Comparison of ENCODE assay signal across 8 mouse cellular contexts in the genomic region with DNA sequence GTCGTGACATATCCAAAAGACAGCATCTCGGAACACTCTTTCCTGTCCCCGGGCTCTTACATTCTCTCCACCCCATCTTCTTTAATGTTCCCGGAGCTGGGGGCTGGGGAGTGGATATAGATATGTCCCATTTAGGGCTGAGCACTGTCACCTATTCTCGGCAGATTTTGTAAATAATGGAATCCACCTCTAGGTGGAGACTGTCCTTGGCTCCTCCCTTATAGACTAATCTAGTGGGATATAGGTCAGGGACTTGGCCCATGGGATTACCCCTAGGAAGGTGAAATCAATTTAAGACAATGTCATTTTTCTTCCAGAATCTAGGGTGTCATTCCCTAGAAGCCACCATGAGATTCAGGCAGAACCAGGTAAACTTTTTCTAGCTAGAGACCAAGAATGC. TPM values are rescaled to one million over a fixed set of nuclear protein-coding genes. Genes with fewer than 3 reads are reported as not detected.
A peak's percentile ranks its signal among the peaks of the same experiment; 100 is the strongest.
DNase-seq lines count a peak whose midpoint lies in the region; ATAC-seq and TF ChIP-seq lines count a peak whose summit lies in the region.

No protein-coding gene starts in this region.

- TF ChIP-seq POLR2A in CH12.LX (IDR thresholded peaks at IDR 0.05; ENCODE audit: low read depth, low read length), result no peak

- peak; percentile 45 for TF ChIP-seq CTCF in gastrocnemius, adult 2 months (IDR thresholded peaks at IDR 0.05)
- peak in 1 of 2 experiments; percentile 40; a peak in 2 of 4 replicates for TF ChIP-seq CTCF in CH12.LX (conservative IDR thresholded peaks at IDR 0.05 in 1 of 2, IDR thresholded peaks at IDR 0.05 in 1 of 2; ENCODE audit: low read depth in 2 of 2, low read length in 2 of 2)

- intact Hi-C loops in gastrocnemius, adult 2 months (cut with DNase I), result no loop called here
- intact Hi-C loops in left cerebral cortex, postnatal 4 days (cut with DNase I), result loop anchor here (10.0 kb wide), 1 partner anchor 55 kb away; no protein-coding TSS in a partner anchor

- peaks cover 0 to 15% of the 10 kb centered on the region in 2 experiments for H3K36me3 ChIP-seq in CH12.LX (replicated peaks in 1 of 2; ENCODE audit: control insufficient read depth in 1 of 2, insufficient read depth in 1 of 2, low read length in 1 of 2)
- no peaks in the 10 kb centered on the region for H3K36me3 ChIP-seq in embryonic facial prominence, embryonic 12.5 days
- peaks cover under 1% of the 10 kb centered on the region; the same call in 1 of the 2 replicates for H3K36me3 ChIP-seq in limb, embryonic 12.5 days

- H3K4me1 ChIP-seq in CH12.LX (ENCODE audit: control insufficient read depth in 1 of 2, insufficient read depth in 2 of 2), result peaks cover 7 to 49% of the 10 kb centered on the region in 2 experiments
- peaks cover 22% of the 10 kb centered on the region for H3K4me1 ChIP-seq in embryonic facial prominence, embryonic 12.5 days
- peaks cover 30% of the 10 kb centered on the region for H3K4me1 ChIP-seq in limb, embryonic 12.5 days (replicated peaks)

- H3K4me3 ChIP-seq in gastrocnemius, adult 2 months, result peak overlapping the region; percentile 79
- H3K4me3 ChIP-seq in CH12.LX (replicated peaks in 1 of 3; ENCODE audit: low read depth in 2 of 3, low read length in 2 of 3, poor library complexity in 1 of 3), result peak overlapping the region; percentile 80 to 88 (median 88)
- peak overlapping the region; percentile 78 for H3K4me3 ChIP-seq in embryonic facial prominence, embryonic 12.5 days
- peak overlapping the region; percentile 90 for H3K4me3 ChIP-seq in limb, embryonic 12.5 days (replicated peaks)

- H3K27me3 ChIP-seq in CH12.LX (replicated peaks), result no peaks in the 10 kb centered on the region
- H3K27me3 ChIP-seq in embryonic facial prominence, embryonic 12.5 days, result no peaks in the 10 kb centered on the region
- H3K27me3 ChIP-seq in limb, embryonic 12.5 days, result no peaks in the 10 kb centered on the region

- dilution Hi-C loops in CH12.LX (cut with MboI; ENCODE audit: extremely low pct_ligation_motif_present, extremely low pct_unique_long_range_greater_than_20kb, low sequenced_read_pairs), result no loop called here

- H3K79me2 ChIP-seq in CH12.LX (replicated peaks; ENCODE audit: control insufficient read depth, extremely low read depth, insufficient read depth, poor library complexity, severe bottlenecking), result no peaks in the 10 kb centered on the region; the same call in 1 of the 2 replicates

- in situ Hi-C loops in CH12.LX (cut with MboI; ENCODE audit: low pct_ligation_motif_present, low pct_unique_long_range_greater_than_20kb, low sequenced_read_pairs), result no loop called here

- ATAC-seq in embryonic facial prominence, embryonic 12.5 days (ENCODE audit: insufficient number of reproducible peaks, insufficient read depth, low FRiP score, low TSS enrichment), result no peak
- no peak for ATAC-seq in limb, embryonic 12.5 days (ENCODE audit: insufficient number of reproducible peaks, insufficient read depth, low FRiP score, low TSS enrichment, low read depth)
- no peak for ATAC-seq in inflammation-experienced regulatory T-cells, adult 6 months

- peak overlapping the region; percentile 99 for H3K27ac ChIP-seq in gastrocnemius, adult 2 months
- no peak overlapping the region for H3K27ac ChIP-seq in CH12.LX (ENCODE audit: insufficient read depth, low read depth)
- no peak overlapping the region for H3K27ac ChIP-seq in embryonic facial prominence, embryonic 12.5 days
- no peak overlapping the region for H3K27ac ChIP-seq in limb, embryonic 12.5 days

- peak overlapping the region; percentile 77 for H3K4me2 ChIP-seq in CH12.LX (ENCODE audit: insufficient read depth, low read depth, poor library complexity, severe bottlenecking)
- peak overlapping the region; percentile 80 for H3K4me2 ChIP-seq in embryonic facial prominence, embryonic 12.5 days (replicated peaks)
- peak overlapping the region; percentile 79 for H3K4me2 ChIP-seq in limb, embryonic 12.5 days

- TF ChIP-seq RAD21 in CH12.LX (IDR thresholded peaks at IDR 0.05; ENCODE audit: low read depth, low read length), result no peak

- no peaks in the 10 kb centered on the region for H3K9me3 ChIP-seq in CH12.LX (replicated peaks; ENCODE audit: low read length)
- no peaks in the 10 kb centered on the region for H3K9me3 ChIP-seq in embryonic facial prominence, embryonic 12.5 days
- H3K9me3 ChIP-seq in limb, embryonic 12.5 days, result no peaks in the 10 kb centered on the region

- DNase-seq in gastrocnemius, adult 2 months, result no peak
- no peak for DNase-seq in gastrocnemius, postnatal 25 days
- DNase-seq in CH12.LX (ENCODE audit: extremely low read depth), result no peak
- peak; percentile 59 for DNase-seq in retina, postnatal 1 day
- no peak for DNase-seq in left cerebral cortex, postnatal 4 days

- peak overlapping the region; percentile 73 for H3K9ac ChIP-seq in CH12.LX (ENCODE audit: insufficient read depth, low read depth)
- H3K9ac ChIP-seq in embryonic facial prominence, embryonic 12.5 days, result no peak overlapping the region
- peak overlapping the region; percentile 92; the same call in 1 of the 2 replicates for H3K9ac ChIP-seq in limb, embryonic 12.5 days (replicated peaks)

- 46% methylated on average over 5 of the region's 5 CpGs for WGBS in embryonic facial prominence, embryonic 12.5 days
- 46% methylated on average over 5 of the region's 5 CpGs for WGBS in limb, embryonic 12.5 days

- TF ChIP-seq EP300 in CH12.LX (IDR thresholded peaks at IDR 0.05; ENCODE audit: low read length), result no peak

TF ChIP-seq in CH12.LX, 34 proteins besides CTCF, POLR2A, EP300 and RAD21:
- TF ChIP-seq SIN3A (IDR thresholded peaks at IDR 0.05; ENCODE audit: low read length), result no peak
- TF ChIP-seq POLR2AphosphoS2 (IDR thresholded peaks at IDR 0.05; ENCODE audit: low read depth, low read length), result no peak
- no peak for TF ChIP-seq MYC (IDR thresholded peaks at IDR 0.05; ENCODE audit: low read depth, low read length)
- no peak for TF ChIP-seq HCFC1 (IDR thresholded peaks at IDR 0.05; ENCODE audit: low read depth, low read length)
- no peak for TF ChIP-seq NELFE (IDR thresholded peaks at IDR 0.05; ENCODE audit: low read depth, low read length)
- no peak for TF ChIP-seq E2F4 (IDR thresholded peaks at IDR 0.05; ENCODE audit: insufficient replicate concordance, low read depth, low read length)
- TF ChIP-seq UBTF (IDR thresholded peaks at IDR 0.05; ENCODE audit: low read depth, low read length), result no peak
- no peak for TF ChIP-seq ZMIZ1 (IDR thresholded peaks at IDR 0.05; ENCODE audit: low read depth, low read length)
- no peak for TF ChIP-seq CHD1 (IDR thresholded peaks at IDR 0.05; ENCODE audit: low read depth, low read length)
- no peak for TF ChIP-seq MAZ (IDR thresholded peaks at IDR 0.05; ENCODE audit: low read depth, low read length)
- TF ChIP-seq ZC3H11A (IDR thresholded peaks at IDR 0.05; ENCODE audit: low read depth, low read length), result no peak
- no peak for TF ChIP-seq JUND (conservative IDR thresholded peaks at IDR 0.05; ENCODE audit: low read depth, low read length)
- TF ChIP-seq RCOR1 (conservative IDR thresholded peaks at IDR 0.05; ENCODE audit: low read depth, low read length), result no peak
- no peak for TF ChIP-seq JUN (IDR thresholded peaks at IDR 0.05; ENCODE audit: insufficient read depth, low read depth, low read length)

RNA-seq across cellular contexts. Expression of gene Ick, which starts 0.7 kb away (rescaled TPM):
- total RNA-seq in gastrocnemius, adult 2 months (2021), result 1 to 10 TPM; 5.0 to 6.4 TPM
- total RNA-seq in gastrocnemius, postnatal 25 days (2021), result 1 to 10 TPM; 6.3 to 7.2 TPM
- total RNA-seq in CH12.LX (2012; rRNA removed) (3.4 and 4.8 TPM in 2 replicates), CH12.LX (2014; rRNA removed) (4.5 and 5.0 TPM in 2 replicates)
- 5.4 and 7.1 TPM in 2 replicates for polyA plus RNA-seq in CH12.LX (2012; ENCODE audit: insufficient read length, low read depth)
- polyA plus RNA-seq in embryonic facial prominence, embryonic 12.5 days (2016; fragmentation: Nextera tagmentation; extraction: Ambion mirVana), result 32.0 and 33.1 TPM in 2 replicates
- polyA plus RNA-seq in limb, embryonic 12.5 days (2016; fragmentation: Nextera tagmentation; extraction: Ambion mirVana), result 35.1 and 37.8 TPM in 2 replicates
- 10 to 100 TPM; 59.9 to 64.0 TPM for total RNA-seq in left cerebral cortex, postnatal 4 days (2021)
- 1 to 10 TPM; 4.7 to 8.9 (median 6.9) TPM for polyA plus RNA-seq in inflammation-experienced regulatory T-cells, adult 6 months (2017; shearing (Covaris generic))

RNA-seq across cellular contexts. Expression of gene Fbxo9, which starts 0.8 kb away (rescaled TPM):
- total RNA-seq in gastrocnemius, adult 2 months (2021), result 10 to 100 TPM; 43.3 to 49.0 TPM
- total RNA-seq in gastrocnemius, postnatal 25 days (2021), result 10 to 100 TPM; 47.3 to 56.5 TPM
- total RNA-seq in CH12.LX (2012; rRNA removed), result 18.3 and 20.8 TPM in 2 replicates
- 24.2 and 25.5 TPM in 2 replicates for total RNA-seq in CH12.LX (2014; rRNA removed)
- polyA plus RNA-seq in CH12.LX (2012; ENCODE audit: insufficient read length, low read depth), result 12.7 and 14.3 TPM in 2 replicates
- 42.9 and 43.1 TPM in 2 replicates for polyA plus RNA-seq in embryonic facial prominence, embryonic 12.5 days (2016; fragmentation: Nextera tagmentation; extraction: Ambion mirVana)
- polyA plus RNA-seq in limb, embryonic 12.5 days (2016; fragmentation: Nextera tagmentation; extraction: Ambion mirVana), result 40.6 and 41.4 TPM in 2 replicates
- total RNA-seq in left cerebral cortex, postnatal 4 days (2021), result 10 to 100 TPM; 80.3 to 85.6 TPM
- 10 to 100 TPM; 21.0 to 23.3 (median 21.8) TPM for polyA plus RNA-seq in inflammation-experienced regulatory T-cells, adult 6 months (2017; shearing (Covaris generic))

RNA-seq across cellular contexts. Expression of gene Gcm1, which starts 57.9 kb away (rescaled TPM):
- not detected for total RNA-seq in gastrocnemius, adult 2 months (2021)
- not detected for total RNA-seq in gastrocnemius, postnatal 25 days (2021)
- total RNA-seq in CH12.LX (2012; rRNA removed), result not detected in 2 replicates
- total RNA-seq in CH12.LX (2014; rRNA removed), result not detected in 2 replicates
- not detected in 2 replicates for polyA plus RNA-seq in CH12.LX (2012; ENCODE audit: insufficient read length, low read depth)
- 0.10 and 0.18 TPM in 2 replicates for polyA plus RNA-seq in embryonic facial prominence, embryonic 12.5 days (2016; fragmentation: Nextera tagmentation; extraction: Ambion mirVana)
- polyA plus RNA-seq in limb, embryonic 12.5 days (2016; fragmentation: Nextera tagmentation; extraction: Ambion mirVana), result not detected in 2 replicates
- total RNA-seq in left cerebral cortex, postnatal 4 days (2021), result not detected
- polyA plus RNA-seq in inflammation-experienced regulatory T-cells, adult 6 months (2017; shearing (Covaris generic)), result not detected

Comparison
In these comparisons a context has a peak if more than half of its experiments do, and no peak if none do; other contexts are left out.
1. RNA of gene Ick, which starts 0.7 kb away (total RNA-seq): 59.9 to 64.0 TPM in left cerebral cortex, postnatal 4 days; 6.3 to 7.2 TPM in gastrocnemius, postnatal 25 days, 5.0 to 6.4 TPM in gastrocnemius, adult 2 months and 3.4 to 5.0 TPM in CH12.LX; every median in the first group is over 4 times any median in the second.
2. Peak in every context shown above with its lines, with median percentiles within 50 percentile points of each other: H3K4me3 ChIP-seq and H3K4me2 ChIP-seq.